Mouse (Mus musculus): ENCODE data around the gene Rgs6. TPM values are rescaled to one million over a fixed set of nuclear protein-coding genes. Genes with fewer than 3 reads are reported as not detected.

Gene Rgs6
- polyA plus RNA-seq, 1 experiment from 2014 or later = 16.7 TPM

DNA sequence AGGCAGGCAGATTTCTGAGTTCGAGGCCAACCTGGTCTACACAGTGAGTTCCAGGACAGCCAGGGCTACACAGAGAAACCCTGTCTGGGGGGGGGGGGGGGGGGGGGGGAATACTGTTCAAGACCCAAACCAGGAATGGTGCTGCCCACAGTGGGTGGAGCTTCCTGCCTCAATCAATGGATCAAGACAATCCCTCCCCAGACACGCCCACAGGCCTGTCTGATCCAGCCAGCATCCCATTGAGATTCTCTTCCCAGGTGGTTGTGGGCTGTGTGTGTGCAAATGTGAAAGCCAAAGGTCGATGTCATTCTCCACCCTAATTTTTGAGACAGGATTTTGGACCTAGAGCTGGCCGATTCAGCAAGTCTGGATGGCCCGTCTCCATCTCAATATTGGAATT, 496.5 kb downstream of the Rgs6 start:
- Histone ChIP-seq H3K4me3 (replicated peaks; ENCODE audit: low read length) (no peak overlapping the region), H3K27me3 (replicated peaks; ENCODE audit: control insufficient read depth, insufficient read depth, low read length) (no peaks in the 10 kb centered on the region), H3K36me3 (ENCODE audit: control insufficient read depth, insufficient read depth) (no peaks in the 10 kb centered on the region), H3K27ac (ENCODE audit: low read length) (no peak overlapping the region), H3K9ac (replicated peaks; ENCODE audit: low read depth, low read length) (no peak overlapping the region), H3K4me2 (ENCODE audit: low read length) (no peak overlapping the region), H3K9me3 (ENCODE audit: control insufficient read depth, low read length) (no peaks in the 10 kb centered on the region), H3K4me1 (replicated peaks; ENCODE audit: control insufficient read depth, insufficient read depth, low read length) (no peaks in the 10 kb centered on the region)
- WGBS = 89% methylated on average over 5 of the region's 5 CpGs
- ATAC-seq = no peak

DNA sequence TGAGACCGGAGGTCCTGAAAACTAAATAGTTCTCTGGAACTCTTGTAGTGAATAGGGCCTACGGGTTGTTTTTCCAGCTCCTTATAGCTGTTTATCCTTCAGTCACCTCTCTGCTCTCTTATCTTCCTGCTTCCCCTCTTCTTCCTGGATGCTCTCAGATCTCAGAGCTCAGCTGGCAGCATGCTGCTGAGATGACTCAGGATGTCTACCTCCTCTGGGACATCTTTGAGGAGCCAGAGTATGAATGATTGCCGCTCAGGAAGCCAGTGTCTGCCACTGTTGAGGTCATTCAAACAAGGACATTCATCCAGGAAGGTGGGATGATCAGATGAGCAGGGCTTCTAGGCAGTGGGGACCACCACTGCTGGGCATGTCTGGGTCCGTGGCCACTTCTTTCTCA, 498.9 kb downstream of the Rgs6 start:
- no peaks in the 10 kb centered on the region for H3K4me1 ChIP-seq (replicated peaks; ENCODE audit: control insufficient read depth, insufficient read depth, low read length)
- no peak overlapping the region for H3K4me2 ChIP-seq (ENCODE audit: low read length)
- no peaks in the 10 kb centered on the region for H3K27me3 ChIP-seq (replicated peaks; ENCODE audit: control insufficient read depth, insufficient read depth, low read length)
- no peak overlapping the region for H3K9ac ChIP-seq (replicated peaks; ENCODE audit: low read depth, low read length)
- H3K4me3 ChIP-seq (replicated peaks; ENCODE audit: low read length) = no peak overlapping the region
- 93% methylated on average over 4 of the region's 4 CpGs for WGBS
- ATAC-seq = no peak
- H3K36me3 ChIP-seq (ENCODE audit: control insufficient read depth, insufficient read depth) = no peaks in the 10 kb centered on the region
- no peaks in the 10 kb centered on the region for H3K9me3 ChIP-seq (ENCODE audit: control insufficient read depth, low read length)
- H3K27ac ChIP-seq (ENCODE audit: low read length) = no peak overlapping the region

DNA sequence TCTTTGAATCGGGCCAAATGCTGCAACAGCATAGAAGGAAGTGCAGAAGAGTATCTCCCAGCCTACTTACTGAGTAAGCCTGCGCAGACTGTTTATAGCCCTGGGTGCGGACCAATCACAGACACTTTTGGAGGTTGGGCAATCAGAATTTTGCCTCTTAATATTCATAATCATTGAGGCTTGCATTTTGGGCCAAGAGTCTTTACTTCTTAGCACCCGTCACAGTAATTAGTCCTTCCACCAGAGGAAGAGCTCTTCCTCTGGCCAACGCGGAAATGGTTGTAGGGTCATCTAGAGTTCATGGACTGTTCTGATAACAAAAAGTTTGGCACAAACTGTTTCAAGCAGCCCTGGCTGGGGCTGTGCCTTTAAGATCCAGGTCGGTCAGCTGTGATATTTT, 499.5 kb downstream of the Rgs6 start:
- no peak for ATAC-seq
- H3K27me3 ChIP-seq (replicated peaks; ENCODE audit: control insufficient read depth, insufficient read depth, low read length) = no peaks in the 10 kb centered on the region
- no peaks in the 10 kb centered on the region for H3K4me1 ChIP-seq (replicated peaks; ENCODE audit: control insufficient read depth, insufficient read depth, low read length)
- no peaks in the 10 kb centered on the region for H3K36me3 ChIP-seq (ENCODE audit: control insufficient read depth, insufficient read depth)
- H3K27ac ChIP-seq (ENCODE audit: low read length) = no peak overlapping the region
- no peak overlapping the region for H3K9ac ChIP-seq (replicated peaks; ENCODE audit: low read depth, low read length)
- no peak overlapping the region for H3K4me2 ChIP-seq (ENCODE audit: low read length)
- H3K4me3 ChIP-seq (replicated peaks; ENCODE audit: low read length) = no peak overlapping the region
- WGBS = 63% methylated on average over 7 of the region's 7 CpGs
- H3K9me3 ChIP-seq (ENCODE audit: control insufficient read depth, low read length) = no peaks in the 10 kb centered on the region

DNA sequence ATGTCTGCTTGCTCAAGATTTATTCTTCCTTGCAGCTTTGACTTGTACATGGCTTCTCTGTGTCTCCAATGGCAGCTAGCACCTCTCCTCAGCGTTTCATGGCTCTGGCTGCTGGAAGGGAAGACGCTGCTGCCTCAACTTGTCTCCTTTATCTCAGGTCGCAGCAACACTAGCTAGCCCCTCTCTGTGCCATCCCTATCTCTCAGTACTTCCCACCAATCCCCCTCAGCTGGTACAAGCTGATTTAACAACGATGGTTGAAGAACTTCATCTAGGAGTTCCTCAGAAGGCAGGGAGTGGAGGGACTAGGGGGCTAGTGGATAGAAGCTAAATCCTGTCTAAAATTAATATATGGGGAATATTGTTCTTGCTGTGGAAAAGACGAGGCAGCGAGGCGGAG, 503.9 kb downstream of the Rgs6 start:
- H3K9ac ChIP-seq (replicated peaks; ENCODE audit: low read depth, low read length) = no peak overlapping the region

DNA sequence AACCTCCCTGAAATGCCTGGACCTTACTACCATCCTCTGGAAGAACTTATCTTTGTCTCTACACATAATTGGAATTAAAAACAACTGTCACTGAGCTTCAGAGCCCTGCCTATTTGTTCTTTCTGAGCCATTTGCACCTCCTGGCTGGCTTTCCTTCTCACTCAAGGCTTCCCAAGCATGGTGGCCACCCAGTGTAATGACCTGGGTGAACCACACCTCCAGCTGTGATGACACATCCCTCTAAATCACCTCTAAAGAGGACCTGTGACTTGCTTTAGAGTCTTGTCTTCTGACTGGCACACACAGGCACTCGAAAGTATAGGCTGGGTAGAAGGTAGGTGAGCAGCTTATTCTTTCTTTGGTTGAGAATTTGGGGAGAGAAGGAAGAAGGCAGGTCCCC, 509.7 kb downstream of the Rgs6 start:
- no peak overlapping the region for H3K9ac ChIP-seq (replicated peaks; ENCODE audit: low read depth, low read length)
- H3K4me1 ChIP-seq (replicated peaks; ENCODE audit: control insufficient read depth, insufficient read depth, low read length) = no peaks in the 10 kb centered on the region
- no peak overlapping the region for H3K4me3 ChIP-seq (replicated peaks; ENCODE audit: low read length)
- no peaks in the 10 kb centered on the region for H3K9me3 ChIP-seq (ENCODE audit: control insufficient read depth, low read length)
- 70% methylated on average over 1 of the region's 1 CpGs for WGBS
- H3K27me3 ChIP-seq (replicated peaks; ENCODE audit: control insufficient read depth, insufficient read depth, low read length) = no peaks in the 10 kb centered on the region
- ATAC-seq = no peak
- no peak overlapping the region for H3K27ac ChIP-seq (ENCODE audit: low read length)
- H3K36me3 ChIP-seq (ENCODE audit: control insufficient read depth, insufficient read depth) = no peaks in the 10 kb centered on the region
- no peak overlapping the region for H3K4me2 ChIP-seq (ENCODE audit: low read length)

More for the DNA sequence above, 503.9 kb downstream of the Rgs6 start:
- Histone ChIP-seq H3K36me3 (ENCODE audit: control insufficient read depth, insufficient read depth) (no peaks in the 10 kb centered on the region), H3K27me3 (replicated peaks; ENCODE audit: control insufficient read depth, insufficient read depth, low read length) (no peaks in the 10 kb centered on the region), H3K4me1 (replicated peaks; ENCODE audit: control insufficient read depth, insufficient read depth, low read length) (no peaks in the 10 kb centered on the region), H3K4me2 (ENCODE audit: low read length) (no peak overlapping the region), H3K9me3 (ENCODE audit: control insufficient read depth, low read length) (no peaks in the 10 kb centered on the region), H3K27ac (ENCODE audit: low read length) (no peak overlapping the region), H3K4me3 (replicated peaks; ENCODE audit: low read length) (no peak overlapping the region)
- 91% methylated on average over 7 of the region's 7 CpGs for WGBS
- ATAC-seq = no peak

DNA sequence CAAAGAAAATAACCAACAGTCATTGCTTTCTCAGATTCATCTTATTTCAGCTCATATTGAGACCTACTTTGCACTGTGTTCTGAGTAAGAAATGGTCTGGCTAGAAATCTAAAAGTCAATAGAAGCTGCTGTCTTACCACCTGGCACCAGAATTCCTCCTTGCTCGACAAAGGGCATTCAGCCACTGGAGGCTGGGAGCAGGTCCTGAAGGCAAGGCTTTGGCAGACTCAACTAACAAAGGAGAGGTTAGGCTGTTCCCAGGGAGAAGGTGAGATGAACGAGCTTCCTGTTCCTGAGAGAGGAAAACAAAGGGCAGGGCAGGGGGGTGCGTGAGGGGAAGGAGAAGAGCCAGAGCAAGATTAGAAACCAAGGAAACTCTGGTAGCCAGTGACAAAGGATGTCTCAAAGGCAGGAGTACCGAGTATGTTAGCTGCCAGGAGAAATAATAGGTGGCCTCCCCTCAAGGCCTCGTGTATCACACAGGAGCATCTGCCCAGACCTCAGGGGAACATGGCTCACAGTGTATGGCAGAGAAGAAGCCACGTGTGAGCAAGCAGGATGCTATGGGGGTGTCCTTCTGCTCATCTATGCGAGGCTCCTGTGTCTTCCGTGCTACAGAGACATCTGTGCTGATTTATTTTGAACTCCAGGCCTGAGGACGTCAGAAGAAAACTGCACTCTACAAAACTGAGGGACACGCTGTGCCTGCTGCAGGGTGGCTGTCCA, 510.7 kb downstream of the Rgs6 start:
- H3K4me1 ChIP-seq (replicated peaks; ENCODE audit: control insufficient read depth, insufficient read depth, low read length) = no peaks in the 10 kb centered on the region
- H3K27me3 ChIP-seq (replicated peaks; ENCODE audit: control insufficient read depth, insufficient read depth, low read length) = no peaks in the 10 kb centered on the region
- H3K27ac ChIP-seq (ENCODE audit: low read length) = no peak overlapping the region
- no peaks in the 10 kb centered on the region for H3K36me3 ChIP-seq (ENCODE audit: control insufficient read depth, insufficient read depth)
- ATAC-seq = no peak
- no peak overlapping the region for H3K9ac ChIP-seq (replicated peaks; ENCODE audit: low read depth, low read length)
- no peak overlapping the region for H3K4me3 ChIP-seq (replicated peaks; ENCODE audit: low read length)
- 43% methylated on average over 10 of the region's 10 CpGs for WGBS
- no peak overlapping the region for H3K4me2 ChIP-seq (ENCODE audit: low read length)
- no peaks in the 10 kb centered on the region for H3K9me3 ChIP-seq (ENCODE audit: control insufficient read depth, low read length)

DNA sequence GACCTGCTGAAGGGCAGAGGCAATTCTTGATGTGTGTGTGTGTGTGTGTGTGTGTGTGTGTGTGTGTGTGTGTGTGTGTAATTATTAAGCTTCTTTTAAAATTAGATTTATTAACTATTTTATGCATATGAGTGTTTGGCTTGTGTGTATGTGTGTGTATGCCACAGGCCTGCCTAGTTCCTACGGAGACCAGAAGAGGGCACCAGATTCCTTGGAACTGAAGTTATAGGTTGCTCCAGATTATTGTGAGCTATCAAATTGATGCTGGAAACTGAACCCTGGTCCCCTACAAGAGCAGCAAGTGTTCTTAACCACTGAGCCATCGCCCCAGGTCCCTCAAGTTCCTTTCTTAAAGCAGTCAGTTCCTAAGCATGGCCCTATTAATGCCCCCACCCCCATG, 511.8 kb downstream of the Rgs6 start:
- H3K4me3 ChIP-seq (replicated peaks; ENCODE audit: low read length) = no peak overlapping the region
- no peaks in the 10 kb centered on the region for H3K27me3 ChIP-seq (replicated peaks; ENCODE audit: control insufficient read depth, insufficient read depth, low read length)
- 92% methylated on average over 2 of the region's 2 CpGs for WGBS
- no peaks in the 10 kb centered on the region for H3K9me3 ChIP-seq (ENCODE audit: control insufficient read depth, low read length)
- no peak for ATAC-seq
- no peaks in the 10 kb centered on the region for H3K4me1 ChIP-seq (replicated peaks; ENCODE audit: control insufficient read depth, insufficient read depth, low read length)
- no peaks in the 10 kb centered on the region for H3K36me3 ChIP-seq (ENCODE audit: control insufficient read depth, insufficient read depth)
- no peak overlapping the region for H3K27ac ChIP-seq (ENCODE audit: low read length)
- H3K9ac ChIP-seq (replicated peaks; ENCODE audit: low read depth, low read length) = no peak overlapping the region
- H3K4me2 ChIP-seq (ENCODE audit: low read length) = no peak overlapping the region

DNA sequence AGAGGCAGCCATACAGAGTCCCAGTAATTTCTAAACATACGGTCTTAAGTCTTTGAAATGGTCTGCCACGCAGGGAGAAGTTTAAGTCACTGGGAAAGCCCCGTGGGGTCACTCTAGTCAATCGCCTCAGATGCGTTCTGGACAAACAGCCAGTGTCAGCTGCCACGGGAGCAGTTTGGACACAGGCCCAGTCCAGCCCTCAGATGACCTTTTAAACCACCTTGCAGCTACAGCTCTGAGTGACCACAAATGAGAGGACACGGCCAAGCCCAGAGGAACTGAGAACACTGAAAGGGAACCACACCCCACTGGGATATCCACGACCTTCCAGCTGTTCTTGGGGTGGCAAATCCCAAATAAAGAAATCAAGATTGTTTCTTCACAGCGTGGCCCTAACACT, 512.3 kb downstream of the Rgs6 start:
- Histone ChIP-seq H3K4me1 (replicated peaks; ENCODE audit: control insufficient read depth, insufficient read depth, low read length) (no peaks in the 10 kb centered on the region), H3K9me3 (ENCODE audit: control insufficient read depth, low read length) (no peaks in the 10 kb centered on the region), H3K4me2 (ENCODE audit: low read length) (no peak overlapping the region), H3K4me3 (replicated peaks; ENCODE audit: low read length) (no peak overlapping the region), H3K27ac (ENCODE audit: low read length) (no peak overlapping the region), H3K9ac (replicated peaks; ENCODE audit: low read depth, low read length) (no peak overlapping the region), H3K36me3 (ENCODE audit: control insufficient read depth, insufficient read depth) (no peaks in the 10 kb centered on the region), H3K27me3 (replicated peaks; ENCODE audit: control insufficient read depth, insufficient read depth, low read length) (no peaks in the 10 kb centered on the region)
- ATAC-seq = no peak
- WGBS = 77% methylated on average over 9 of the region's 9 CpGs

DNA sequence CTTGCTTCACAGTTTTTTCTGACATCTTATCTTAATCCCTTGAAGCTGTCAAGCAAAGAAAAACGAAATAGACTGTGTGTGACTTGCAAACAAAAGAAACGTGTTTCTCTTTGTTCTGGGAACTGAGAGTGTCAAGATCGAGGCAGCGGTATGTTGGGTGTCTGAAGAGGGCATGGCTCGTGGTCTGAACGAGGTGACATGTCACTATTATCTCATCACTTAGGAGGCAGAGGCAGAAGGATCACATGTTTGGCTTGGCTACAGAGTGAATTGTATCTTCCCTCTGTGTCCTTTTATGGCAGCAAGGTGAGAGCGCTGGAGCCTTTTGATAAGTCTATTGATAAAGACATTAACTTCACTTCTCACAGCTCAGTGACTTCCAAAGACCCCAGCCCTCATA, 512.8 kb downstream of the Rgs6 start:
- Histone ChIP-seq H3K9me3 (ENCODE audit: control insufficient read depth, low read length) (no peaks in the 10 kb centered on the region), H3K4me1 (replicated peaks; ENCODE audit: control insufficient read depth, insufficient read depth, low read length) (no peaks in the 10 kb centered on the region), H3K4me3 (replicated peaks; ENCODE audit: low read length) (no peak overlapping the region), H3K36me3 (ENCODE audit: control insufficient read depth, insufficient read depth) (no peaks in the 10 kb centered on the region), H3K27me3 (replicated peaks; ENCODE audit: control insufficient read depth, insufficient read depth, low read length) (no peaks in the 10 kb centered on the region), H3K27ac (ENCODE audit: low read length) (no peak overlapping the region), H3K4me2 (ENCODE audit: low read length) (no peak overlapping the region), H3K9ac (replicated peaks; ENCODE audit: low read depth, low read length) (no peak overlapping the region)
- WGBS = 53% methylated on average over 7 of the region's 7 CpGs
- no peak for ATAC-seq
